Mouse (Mus musculus) layer of hippocampus, postnatal 14 days (tissue): ENCODE results near the gene Fktn. TPM values are rescaled to one million over a fixed set of nuclear protein-coding genes. Genes with fewer than 3 reads are reported as not detected.

Experiments
- DNase-seq, 2 experiments: peaks; one replicate each; pipeline ENCODE4 v3.0.0; 2021 to 2022; ENCODE audit warnings: low spot score in 2 of 2, mixed read lengths in 1 of 2
- total RNA-seq, 2 experiments: library from RNA; stranded (reverse); gene quantifications; 2 replicates each; pipeline ENCODE4 v1.2.3; 2021

The Fktn gene
- total RNA-seq, 2 experiments from 2014 or later, result 29.6 to 30.1 TPM

- DNase-seq, result peak; percentile 61 to 65
These were observed 112.2 kb downstream of the Fktn start, which contains the start of gene Tmem38b for GRCm38 (mm10) chr4:53825821-53826605. TSS of gene Tmem38b (plus strand) at chr4:53826045.

GRCm38 (mm10) chr4:53826641-53827248 is 112.9 kb downstream of the Fktn start:
- no peak for DNase-seq

Other genes starting within 250 kb of the Fktn start
- gene Fsd1l, start 82.5 kb upstream of the Fktn start, total RNA-seq, result 10 to 100 TPM; 38.8 to 41.0 TPM
- gene Tal2, start 65.7 kb downstream of the Fktn start, total RNA-seq, result not detected
- 10 to 100 TPM; 15.2 to 15.5 TPM for gene Tmem38b, start 112.0 kb downstream of the Fktn start, total RNA-seq